Mouse (Mus musculus) monocyte, adult 5-6 weeks (primary cell): Measurements from ENCODE around the gene Bhmt. TPM values are rescaled to one million over a fixed set of nuclear protein-coding genes. Genes with fewer than 3 reads are reported as not detected.
"Not testable (repeated sequence)": the region's sequence is repeated elsewhere in the genome, so short reads cannot be mapped to it uniquely, and the experiment has no call there.

ENCODE experiments used
- ATAC-seq: fragments of 153-309, 156-312 bp; replicated peaks from 2 replicates; pipeline ENCODE4 v1.8.0; 2017; ENCODE audit warnings: mild to moderate bottlenecking; ENCODE audit not compliant: low TSS enrichment, insufficient number of reproducible peaks, severe bottlenecking, poor library complexity, low FRiP score
- total RNA-seq: library from RNA; stranded (forward); fragments of 200-1000, 200-491, 200-594 nt; gene quantifications from 3 replicates; pipeline ENCODE4 v1.2.3, GENCODE M21; 2017

Gene Bhmt
- total RNA-seq, 1 experiment from 2014 or later = not detected

GRCm38 (mm10) chr13:93612660-93613607 lies 24.8 kb downstream of the Bhmt start:
- no peak for ATAC-seq

GRCm38 (mm10) chr13:93608476-93608875 lies 29.3 kb downstream of the Bhmt start:
- ATAC-seq = no peak

DNA sequence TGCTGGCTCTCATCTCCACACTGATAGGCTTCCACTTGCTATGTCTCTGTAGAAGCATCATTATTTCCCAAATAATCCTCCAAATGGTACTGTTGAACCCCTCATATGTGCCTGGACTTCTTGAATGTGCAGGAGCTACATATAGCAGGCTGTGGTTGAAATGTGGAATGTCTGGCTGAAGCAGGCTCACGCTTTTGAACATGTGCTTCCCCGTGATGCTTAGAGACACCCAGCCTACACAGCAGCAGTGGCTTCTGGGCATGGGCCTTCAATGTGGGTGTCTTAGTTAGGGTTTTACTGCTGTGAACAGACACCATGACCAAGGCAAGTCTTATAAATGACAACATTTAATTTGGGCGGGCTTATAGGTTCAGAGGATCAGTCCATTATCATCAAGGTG lies 30.1 kb downstream of the Bhmt start:
- ATAC-seq = no peak

DNA sequence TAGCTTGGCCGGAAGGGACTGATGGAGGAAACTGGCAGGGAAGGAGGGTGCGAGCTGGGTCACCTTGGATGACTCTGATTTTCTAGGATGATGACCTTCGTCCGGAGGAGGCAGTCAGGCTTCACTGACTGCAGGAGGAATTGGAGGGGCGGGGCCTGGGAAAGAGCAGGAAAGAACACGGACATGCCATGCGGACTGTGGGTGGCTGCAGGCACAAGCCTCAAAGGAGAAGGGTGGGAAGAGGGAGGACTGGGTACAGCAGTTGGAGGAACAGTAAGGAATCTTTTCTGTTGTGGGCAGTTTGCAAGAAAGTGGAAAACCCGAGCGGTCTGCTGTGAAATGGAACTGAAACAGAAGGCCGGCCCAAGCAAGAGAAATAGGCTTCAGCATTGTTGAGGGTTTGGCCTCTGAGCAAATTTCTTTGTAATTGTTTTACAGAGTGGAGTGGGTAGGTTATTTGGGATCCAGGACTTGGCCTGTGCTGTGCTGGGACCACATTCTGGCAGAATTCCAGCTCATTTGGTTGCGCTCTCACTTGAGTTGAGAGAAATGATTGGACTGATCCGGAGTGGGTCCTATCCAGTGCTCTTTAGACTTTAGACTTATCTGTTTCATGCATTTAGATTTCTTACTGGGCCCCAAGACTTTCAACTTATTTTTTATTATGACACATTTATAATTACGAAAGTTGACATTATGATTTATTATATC lies 30.7 kb downstream of the Bhmt start:
- ATAC-seq = no peak

- no peak for ATAC-seq
These were observed 33.1 kb downstream of the Bhmt start for GRCm38 (mm10) chr13:93604698-93605097.

GRCm38 (mm10) chr13:93601527-93601926 lies 36.2 kb downstream of the Bhmt start:
- no peak for ATAC-seq

- no peak for ATAC-seq
These were observed 44.6 kb downstream of the Bhmt start for GRCm38 (mm10) chr13:93593040-93593699.

- not testable (repeated sequence) for ATAC-seq
These were observed 55.2 kb downstream of the Bhmt start for GRCm38 (mm10) chr13:93582526-93582925.

- ATAC-seq = no peak
These were observed 57.3 kb downstream of the Bhmt start for GRCm38 (mm10) chr13:93580431-93580830.

DNA sequence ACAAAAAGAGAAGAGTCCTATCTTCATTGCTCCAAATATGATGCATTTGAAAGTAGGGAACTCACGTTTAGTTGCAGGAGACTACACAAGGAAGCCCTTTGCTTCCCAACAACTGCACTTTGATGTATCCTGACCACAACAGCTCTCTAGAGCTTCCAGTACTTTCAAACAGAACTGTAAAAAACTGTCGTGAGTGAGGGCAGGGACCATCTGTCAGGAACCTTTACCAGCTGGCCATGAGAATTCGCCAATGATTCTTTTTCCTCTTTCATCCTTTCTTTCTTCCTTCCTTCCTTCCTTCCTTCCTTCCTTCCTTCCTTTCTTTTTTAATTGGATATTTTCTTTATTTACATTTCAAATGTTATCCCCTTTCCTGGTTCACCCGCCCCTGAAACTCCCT lies 68.1 kb downstream of the Bhmt start:
- no peak for ATAC-seq

Other genes with a start within 250 kb of the Bhmt start
- 8.7 to 12.0 TPM (median 9.7 TPM) in 3 replicates for gene Jmy, start 138.2 kb downstream of the Bhmt start, total RNA-seq
- gene Bhmt2, start 36.3 kb upstream of the Bhmt start, total RNA-seq = not detected in 3 replicates
- not detected in 3 replicates for gene Dmgdh, start 36.5 kb upstream of the Bhmt start, total RNA-seq
- 20.5 to 65.1 TPM (median 21.5 TPM) in 3 replicates for gene Arsb, start 133.7 kb upstream of the Bhmt start, total RNA-seq